9 mouse cellular contexts compared by ENCODE assay signal in the genomic region with DNA sequence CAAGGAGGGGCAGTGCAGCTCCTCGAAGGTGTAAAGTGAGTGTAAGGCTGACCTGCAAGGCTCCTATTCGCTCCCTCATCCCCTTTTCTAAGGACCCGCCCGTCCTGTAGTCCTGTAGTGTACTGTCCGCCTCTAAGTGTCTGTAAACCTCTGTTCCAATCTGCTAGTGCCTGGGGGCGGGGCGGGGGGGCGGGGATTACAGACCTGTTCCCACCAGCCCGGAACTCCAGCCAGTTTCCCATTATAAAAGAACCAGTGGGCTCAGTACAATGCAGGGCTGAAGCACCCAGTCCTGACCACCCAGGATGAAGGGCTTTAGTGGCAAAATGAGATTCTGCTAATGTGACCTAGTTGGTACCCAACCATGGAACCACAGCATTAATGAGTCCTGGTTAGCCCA. TPM values are rescaled to one million over a fixed set of nuclear protein-coding genes. Genes with fewer than 3 reads are reported as not detected.
DNase-seq lines count a peak whose midpoint lies in the region; ATAC-seq and TF ChIP-seq lines count a peak whose summit lies in the region.
"Had no signal": no experiment of that assay in that cellular context is flagged by ENCODE, and none has a peak within 500 bp of the region (broad histone marks: within the 10 kb centered on the region; RNA-seq: fewer than 3 reads in every experiment).

No protein-coding gene starts in this region.

- H3K36me3 ChIP-seq in lung, embryonic 15.5 days: peaks cover 9% of the 10 kb centered on the region
- H3K36me3 ChIP-seq in forebrain, embryonic 13.5 days (ENCODE audit: poor library complexity, severe bottlenecking): peaks cover 10% of the 10 kb centered on the region
- peaks cover 24% of the 10 kb centered on the region for H3K36me3 ChIP-seq in limb, embryonic 13.5 days
- H3K36me3 ChIP-seq in stomach, embryonic 15.5 days: no peaks in the 10 kb centered on the region

- WGBS in lung, embryonic 15.5 days: 18% methylated on average over 9 of the region's 9 CpGs
- 16% methylated on average over 9 of the region's 9 CpGs for WGBS in lung, adult 2 months
- 20% methylated on average over 9 of the region's 9 CpGs for WGBS in forebrain, embryonic 13.5 days
- 39% methylated on average over 9 of the region's 9 CpGs for WGBS in limb, embryonic 13.5 days
- 41% methylated on average over 9 of the region's 9 CpGs for WGBS in stomach, embryonic 15.5 days

- no peaks in the 10 kb centered on the region for H3K9me3 ChIP-seq in lung, embryonic 15.5 days
- no peaks in the 10 kb centered on the region for H3K9me3 ChIP-seq in forebrain, embryonic 13.5 days (replicated peaks)
- no peaks in the 10 kb centered on the region for H3K9me3 ChIP-seq in limb, embryonic 13.5 days
- no peaks in the 10 kb centered on the region for H3K9me3 ChIP-seq in stomach, embryonic 15.5 days

- peaks cover 35% of the 10 kb centered on the region for H3K4me1 ChIP-seq in lung, embryonic 15.5 days
- peaks cover 39% of the 10 kb centered on the region for H3K4me1 ChIP-seq in lung, adult 2 months (ENCODE audit: control insufficient read depth, insufficient read depth, low read length)
- peaks cover 18% of the 10 kb centered on the region for H3K4me1 ChIP-seq in forebrain, embryonic 13.5 days
- peaks cover 26% of the 10 kb centered on the region for H3K4me1 ChIP-seq in limb, embryonic 13.5 days
- H3K4me1 ChIP-seq in stomach, embryonic 15.5 days: peaks cover 7% of the 10 kb centered on the region; the same call in 1 of the 2 replicates

- peak overlapping the region; percentile 38 for H3K4me2 ChIP-seq in lung, embryonic 15.5 days
- 0 out of 2 replicates have a peak overlapping the region, but pooled peaks have one; percentile 10 for H3K4me2 ChIP-seq in forebrain, embryonic 13.5 days
- peak overlapping the region; percentile 25 for H3K4me2 ChIP-seq in limb, embryonic 13.5 days (replicated peaks)
- H3K4me2 ChIP-seq in stomach, embryonic 15.5 days: no peak overlapping the region; the same call in 1 of the 2 replicates

- no peak for TF ChIP-seq POLR2A in lung, adult 2 months (IDR thresholded peaks at IDR 0.05; ENCODE audit: borderline replicate concordance, extremely low read depth, low read depth, low read length)

- no peak overlapping the region for H3K4me3 ChIP-seq in lung, embryonic 15.5 days
- H3K4me3 ChIP-seq in lung, adult 2 months (replicated peaks; ENCODE audit: extremely low read depth, low read depth, low read length): no peak overlapping the region
- no peak overlapping the region for H3K4me3 ChIP-seq in forebrain, embryonic 13.5 days
- no peak overlapping the region for H3K4me3 ChIP-seq in limb, embryonic 13.5 days
- no peak overlapping the region for H3K4me3 ChIP-seq in stomach, embryonic 15.5 days (replicated peaks)

- H3K27ac ChIP-seq in lung, embryonic 15.5 days: peak overlapping the region; percentile 71
- H3K27ac ChIP-seq in forebrain, embryonic 13.5 days: peak overlapping the region; percentile 69; the same call in 1 of the 2 replicates
- peak overlapping the region; percentile 15; the same call in 1 of the 2 replicates for H3K27ac ChIP-seq in limb, embryonic 13.5 days
- peak overlapping the region; percentile 18; the same call in 1 of the 2 replicates for H3K27ac ChIP-seq in stomach, embryonic 15.5 days

- no peak for TF ChIP-seq CTCF in lung, adult 2 months (IDR thresholded peaks at IDR 0.05; ENCODE audit: insufficient read depth, low read length)

- no peak for DNase-seq in lung, adult 2 months
- DNase-seq in cerebellum, postnatal 25 days: no peak
- no peak for DNase-seq in spleen, postnatal 4 days (ENCODE audit: low spot score in 2 of 2)
- DNase-seq: gastrocnemius, postnatal 36 days had no signal

- H3K27me3 ChIP-seq in lung, embryonic 15.5 days: no peaks in the 10 kb centered on the region
- no peaks in the 10 kb centered on the region for H3K27me3 ChIP-seq in forebrain, embryonic 13.5 days
- H3K27me3 ChIP-seq in limb, embryonic 13.5 days: no peaks in the 10 kb centered on the region
- no peaks in the 10 kb centered on the region for H3K27me3 ChIP-seq in stomach, embryonic 15.5 days (replicated peaks)
- H3K27me3 ChIP-seq: megakaryocyte, embryonic 14.5 days had no signal

- H3K9ac ChIP-seq in lung, embryonic 15.5 days: no peak overlapping the region
- H3K9ac ChIP-seq in forebrain, embryonic 13.5 days: no peak overlapping the region
- H3K9ac ChIP-seq in limb, embryonic 13.5 days: 0 out of 2 replicates have a peak overlapping the region, but pooled peaks have one; percentile 2
- no peak overlapping the region for H3K9ac ChIP-seq in stomach, embryonic 15.5 days

- ATAC-seq in lung, embryonic 15.5 days (ENCODE audit: borderline replicate concordance, extremely low read depth, low FRiP score, low TSS enrichment): no peak
- peak; percentile 76 for ATAC-seq in forebrain, embryonic 13.5 days
- ATAC-seq in limb, embryonic 13.5 days (ENCODE audit: low FRiP score, low read depth): 0 out of 2 replicates have a peak, but pooled peaks have one; percentile 36
- ATAC-seq in stomach, embryonic 15.5 days (ENCODE audit: insufficient read depth, low FRiP score, low read depth): no peak

RNA-seq across cellular contexts. Expression of gene Ifnar2, which starts 6.4 kb away (rescaled TPM):
- polyA plus RNA-seq in lung, embryonic 15.5 days (2015; fragmentation: Nextera tagmentation; extraction: Ambion mirVana): 61.9 and 70.3 TPM in 2 replicates
- polyA plus RNA-seq in lung, adult 2 months (2012; rRNA removed): 91.2 and 96.3 TPM in 2 replicates
- 29.8 and 32.5 TPM in 2 replicates for polyA plus RNA-seq in forebrain, embryonic 13.5 days (2015; fragmentation: Nextera tagmentation; extraction: Ambion mirVana)
- 54.6 and 58.1 TPM in 2 replicates for polyA plus RNA-seq in limb, embryonic 13.5 days (2015; fragmentation: Nextera tagmentation; extraction: Ambion mirVana)
- polyA plus RNA-seq in stomach, embryonic 15.5 days (2015; fragmentation: Nextera tagmentation; extraction: Ambion mirVana): 49.4 and 60.4 TPM in 2 replicates

RNA-seq across cellular contexts. Expression of gene Gm21970, which starts 12.5 kb away (rescaled TPM):
- 0.36 TPM in 1 of 2 replicates, not detected in the other for polyA plus RNA-seq in lung, embryonic 15.5 days (2015; fragmentation: Nextera tagmentation; extraction: Ambion mirVana)
- polyA plus RNA-seq in lung, adult 2 months (2012; rRNA removed): not detected in 2 replicates
- not detected in 2 replicates for polyA plus RNA-seq in forebrain, embryonic 13.5 days (2015; fragmentation: Nextera tagmentation; extraction: Ambion mirVana)
- not detected in 2 replicates for polyA plus RNA-seq in limb, embryonic 13.5 days (2015; fragmentation: Nextera tagmentation; extraction: Ambion mirVana)
- not detected in 2 replicates for polyA plus RNA-seq in stomach, embryonic 15.5 days (2015; fragmentation: Nextera tagmentation; extraction: Ambion mirVana)

RNA-seq across cellular contexts. Expression of gene Il10rb, which starts 27.0 kb away (rescaled TPM):
- polyA plus RNA-seq in lung, embryonic 15.5 days (2015; fragmentation: Nextera tagmentation; extraction: Ambion mirVana): 45.0 and 49.5 TPM in 2 replicates
- 46.5 and 53.1 TPM in 2 replicates for polyA plus RNA-seq in lung, adult 2 months (2012; rRNA removed)
- polyA plus RNA-seq in forebrain, embryonic 13.5 days (2015; fragmentation: Nextera tagmentation; extraction: Ambion mirVana): 5.9 TPM in 2 replicates
- polyA plus RNA-seq in limb, embryonic 13.5 days (2015; fragmentation: Nextera tagmentation; extraction: Ambion mirVana): 15.6 and 18.2 TPM in 2 replicates
- 45.5 and 53.4 TPM in 2 replicates for polyA plus RNA-seq in stomach, embryonic 15.5 days (2015; fragmentation: Nextera tagmentation; extraction: Ambion mirVana)

Comparison
In these comparisons a context has a peak if more than half of its experiments do, and no peak if none do; other contexts are left out.
1. ATAC-seq: peak in forebrain, embryonic 13.5 days (single experiment) and limb, embryonic 13.5 days (single experiment); none in lung, embryonic 15.5 days (single experiment) and stomach, embryonic 15.5 days (single experiment).
2. H3K27ac ChIP-seq: peak in every context shown above with its lines; median percentile 71 in lung, embryonic 15.5 days; 69 in forebrain, embryonic 13.5 days; 18 in stomach, embryonic 15.5 days; 15 in limb, embryonic 13.5 days.